Mouse (Mus musculus) adrenal gland (tissue): ENCODE data around the gene Tmem92.

ENCODE experiments used
- intact Hi-C: fragments of 180-260 bp; cut with DNase I; formaldehyde crosslinking; loops from one replicate; pipeline ENCODE4 v1.15.1; 2025

Tmem92 gene

DNA sequence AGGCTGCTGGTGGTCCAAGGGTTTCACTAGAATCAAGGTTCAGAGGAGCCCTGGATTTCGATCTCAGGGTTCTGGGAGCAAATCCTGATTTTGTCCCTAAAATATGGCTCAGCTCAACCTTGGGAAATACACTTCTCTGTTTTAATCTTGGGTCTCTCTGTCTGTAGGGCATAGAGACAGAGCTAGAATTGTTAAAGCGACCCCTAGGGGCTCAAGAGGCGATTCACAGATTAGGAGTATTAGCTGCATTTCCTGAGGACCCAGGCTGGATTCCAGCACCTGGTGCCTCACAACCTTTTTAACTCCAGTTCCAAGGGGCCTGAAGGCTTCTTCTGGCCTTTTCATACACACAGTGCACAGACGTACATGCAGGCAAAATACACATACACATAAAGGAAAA lies 52.9 kb downstream of the Tmem92 start:
- intact Hi-C loops: no loop called here

DNA sequence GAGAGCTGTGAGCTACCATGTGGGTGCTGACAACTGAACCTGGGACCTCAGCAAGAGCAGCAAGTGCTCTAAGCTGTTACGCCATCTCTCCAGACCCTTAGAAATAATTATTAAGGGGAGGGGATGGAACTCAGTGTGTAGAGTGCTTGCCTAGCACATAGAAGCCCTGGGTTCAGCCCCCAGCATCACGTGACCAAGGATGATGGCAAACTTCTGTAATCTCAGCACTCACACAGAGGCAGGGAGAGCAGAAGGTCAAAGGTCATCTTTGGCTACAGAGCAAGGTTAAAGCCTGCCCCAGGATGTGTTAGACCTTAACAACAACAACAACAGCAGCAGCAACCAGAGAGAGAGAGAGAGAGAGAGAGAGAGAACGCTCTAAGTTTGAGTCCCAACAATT lies 54.0 kb downstream of the Tmem92 start:
- intact Hi-C loops: no loop called here

DNA sequence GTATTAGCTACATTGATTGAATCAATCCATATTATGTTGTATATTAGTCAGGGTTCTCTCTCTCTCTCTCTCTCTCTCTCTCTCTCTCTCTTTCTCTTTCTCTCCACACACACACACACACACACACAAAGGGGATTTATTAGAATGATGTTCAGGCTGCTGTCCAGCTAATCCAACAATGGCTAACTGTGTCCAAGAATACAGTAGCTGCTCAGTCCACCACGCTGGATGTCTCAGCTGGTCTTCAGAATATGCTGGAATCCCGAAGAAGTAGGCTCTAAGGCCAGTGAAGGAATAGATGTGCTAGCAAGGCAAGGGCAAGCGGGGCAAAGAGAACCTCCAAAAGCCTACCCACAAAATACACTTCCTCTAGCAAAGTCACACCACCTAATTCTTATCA lies 55.2 kb downstream of the Tmem92 start:
- intact Hi-C loops: no loop called here
